Mouse (Mus musculus): ENCODE measurements around the gene Tceal7. TPM values are rescaled to one million over a fixed set of nuclear protein-coding genes. Genes with fewer than 3 reads are reported as not detected.

Gene Tceal7
- polyA plus RNA-seq, 1 experiment from 2014 or later = 1.0 TPM

DNA sequence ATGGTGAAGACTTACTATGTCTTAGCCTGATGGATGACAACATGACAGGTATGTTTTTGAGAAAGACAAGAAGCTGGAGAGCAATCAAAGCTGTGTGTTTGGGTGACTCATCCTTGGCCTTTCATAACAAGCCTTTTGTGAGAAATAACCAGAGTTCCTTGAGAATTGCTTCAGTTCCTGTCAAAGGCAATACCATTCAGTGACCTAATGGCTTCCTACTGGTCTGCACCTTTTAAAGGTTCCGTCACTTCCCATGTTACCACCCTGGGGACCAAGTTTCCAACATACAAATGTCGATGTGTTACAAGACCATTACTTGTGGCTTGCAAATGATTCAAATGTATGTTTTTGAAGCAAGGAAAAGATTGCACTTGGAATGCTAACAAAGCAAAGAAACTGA, 28.6 kb downstream of the Tceal7 start:
- H3K4me3 ChIP-seq (ENCODE audit: low read depth, low read length) = no peak overlapping the region
- no peaks in the 10 kb centered on the region for H3K4me1 ChIP-seq (ENCODE audit: control insufficient read depth, insufficient read depth, low read length)
- 87% methylated on average over 2 of the region's 2 CpGs for WGBS
- DNase-seq (ENCODE audit: low spot score, missing footprints) = no peak
- no peak overlapping the region for H3K4me2 ChIP-seq
- no peak for ATAC-seq (ENCODE audit: low FRiP score)
- H3K9me3 ChIP-seq (ENCODE audit: control insufficient read depth, low read length) = no peaks in the 10 kb centered on the region
- H3K9ac ChIP-seq (ENCODE audit: low read length) = no peak overlapping the region
- peaks cover 3% of the 10 kb centered on the region; the same call in 1 of the 2 replicates for H3K36me3 ChIP-seq (ENCODE audit: control insufficient read depth, insufficient read depth, low read length)
- H3K27me3 ChIP-seq (ENCODE audit: control insufficient read depth, insufficient read depth, low read length) = no peaks in the 10 kb centered on the region
- H3K27ac ChIP-seq (ENCODE audit: low read depth, low read length) = no peak overlapping the region

DNA sequence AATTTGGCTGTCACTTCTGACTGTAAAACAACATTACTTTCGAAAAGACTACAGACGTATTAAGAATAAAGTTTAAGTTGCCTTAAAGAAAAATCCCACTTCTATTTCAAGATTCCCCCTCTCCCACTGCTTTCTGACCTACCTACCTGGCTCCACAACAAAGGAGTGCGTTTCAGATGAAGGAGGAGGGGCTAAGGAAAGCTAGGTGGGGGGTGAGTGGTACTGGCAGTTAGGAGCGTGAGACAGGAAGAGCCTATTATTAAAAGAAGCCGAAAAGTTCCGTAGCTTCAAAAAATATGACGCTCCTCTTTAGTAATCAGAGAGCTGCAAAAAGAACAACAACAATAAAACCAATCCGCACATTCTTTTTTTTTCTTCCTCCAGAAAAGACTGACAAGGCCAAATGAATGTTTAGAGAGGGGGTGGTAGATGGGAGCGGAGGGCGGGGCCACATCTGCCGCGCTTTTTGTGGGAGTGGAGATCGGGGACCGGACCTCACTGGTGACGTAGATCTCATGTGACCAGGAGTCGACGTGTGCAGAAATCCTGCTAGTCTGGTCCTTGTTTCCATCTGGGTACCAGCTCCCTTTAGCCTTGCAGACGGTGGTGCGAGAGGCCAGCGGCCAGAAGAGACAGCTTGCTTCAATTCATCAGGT, 30.1 kb downstream of the Tceal7 start, which contains the start of gene Tceal9:
Gene Tceal9, plus strand, starts transcription at position 506 of the 656 bp plus-strand sequence.
- Histone ChIP-seq H3K4me2 (peak within 1 kb of the TSS; percentile 42), H3K4me1 (ENCODE audit: control insufficient read depth, insufficient read depth, low read length) (no peaks in the 10 kb centered on the region), H3K4me3 (ENCODE audit: low read depth, low read length) (peak within 1 kb of the TSS; percentile 59), H3K9ac (ENCODE audit: low read length) (peak within 1 kb of the TSS; percentile 70), H3K9me3 (ENCODE audit: control insufficient read depth, low read length) (no peaks in the 10 kb centered on the region), H3K27me3 (ENCODE audit: control insufficient read depth, insufficient read depth, low read length) (no peaks in the 10 kb centered on the region; the same call in 1 of the 2 replicates), H3K27ac (ENCODE audit: low read depth, low read length) (peak within 1 kb of the TSS; percentile 44), H3K36me3 (ENCODE audit: control insufficient read depth, insufficient read depth, low read length) (peaks cover 3% of the 10 kb centered on the region; the same call in 1 of the 2 replicates)
- ATAC-seq (ENCODE audit: low FRiP score) (peak; percentile 96), DNase-seq (ENCODE audit: low spot score, missing footprints) (peak; percentile 96)
- 26% methylated on average over 20 of the region's 20 CpGs for WGBS

DNA sequence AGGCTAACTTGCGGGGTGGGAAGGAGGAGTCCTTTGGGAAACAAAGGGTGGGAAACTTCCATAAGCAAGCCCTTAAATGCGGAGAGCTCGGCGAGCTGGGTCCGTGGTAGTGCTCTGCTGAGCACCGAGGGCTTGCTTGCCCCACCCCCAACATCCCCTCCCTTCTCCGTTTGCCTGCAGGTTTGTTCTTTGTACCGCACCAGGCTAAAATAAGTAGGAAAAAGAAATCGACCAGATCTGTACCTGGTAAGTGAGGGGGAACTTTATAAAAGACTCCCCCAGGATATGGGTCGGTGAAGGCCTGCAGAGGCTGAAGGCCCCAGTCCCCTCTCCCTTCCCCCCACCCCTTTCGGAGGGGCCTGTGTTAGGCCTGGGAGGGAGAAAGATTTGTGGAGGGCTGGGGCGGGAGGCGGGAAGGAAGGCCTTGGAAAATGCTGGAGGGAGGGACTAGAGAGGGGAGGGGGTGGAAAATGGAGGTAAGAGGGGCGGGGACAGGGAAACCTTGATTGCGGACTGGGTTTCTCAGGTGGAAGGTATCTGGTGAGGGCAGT, 31.0 kb downstream of the Tceal7 start:
- ATAC-seq (ENCODE audit: low FRiP score) (peak; percentile 76), DNase-seq (ENCODE audit: low spot score, missing footprints) (peak; percentile 87)
- WGBS = 18% methylated on average over 12 of the region's 15 CpGs
- no peaks in the 10 kb centered on the region for H3K9me3 ChIP-seq (ENCODE audit: control insufficient read depth, low read length)
- H3K4me2 ChIP-seq = peak overlapping the region; percentile 42
- peak overlapping the region; percentile 70 for H3K9ac ChIP-seq (ENCODE audit: low read length)
- H3K4me3 ChIP-seq (ENCODE audit: low read depth, low read length) = peak overlapping the region; percentile 59
- peak overlapping the region; percentile 44 for H3K27ac ChIP-seq (ENCODE audit: low read depth, low read length)
- no peaks in the 10 kb centered on the region; the same call in 1 of the 2 replicates for H3K27me3 ChIP-seq (ENCODE audit: control insufficient read depth, insufficient read depth, low read length)
- H3K4me1 ChIP-seq (ENCODE audit: control insufficient read depth, insufficient read depth, low read length) = no peaks in the 10 kb centered on the region
- H3K36me3 ChIP-seq (ENCODE audit: control insufficient read depth, insufficient read depth, low read length) = peaks cover 3% of the 10 kb centered on the region; the same call in 1 of the 2 replicates

DNA sequence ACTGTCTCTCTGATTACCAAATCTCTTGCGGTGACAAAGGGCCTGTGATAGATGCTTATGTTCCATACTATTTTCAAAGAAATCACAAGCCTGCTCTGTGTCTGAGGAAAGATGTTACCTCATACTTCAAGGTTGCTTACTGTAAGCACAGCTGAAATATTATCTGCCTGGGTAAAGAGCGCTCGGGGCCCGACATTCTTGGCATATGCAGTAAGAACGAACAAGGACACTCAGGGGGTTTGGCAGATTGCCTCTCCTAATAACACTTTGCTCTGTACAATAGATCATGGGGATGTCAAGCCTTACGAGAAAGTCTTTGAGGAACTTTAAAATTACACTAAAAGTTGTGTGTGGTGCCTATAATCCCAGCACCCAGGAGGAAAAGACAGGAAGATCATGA, 34.2 kb downstream of the Tceal7 start:
- WGBS = 90% methylated on average over 6 of the region's 6 CpGs
- no peak for DNase-seq (ENCODE audit: low spot score, missing footprints)

DNA sequence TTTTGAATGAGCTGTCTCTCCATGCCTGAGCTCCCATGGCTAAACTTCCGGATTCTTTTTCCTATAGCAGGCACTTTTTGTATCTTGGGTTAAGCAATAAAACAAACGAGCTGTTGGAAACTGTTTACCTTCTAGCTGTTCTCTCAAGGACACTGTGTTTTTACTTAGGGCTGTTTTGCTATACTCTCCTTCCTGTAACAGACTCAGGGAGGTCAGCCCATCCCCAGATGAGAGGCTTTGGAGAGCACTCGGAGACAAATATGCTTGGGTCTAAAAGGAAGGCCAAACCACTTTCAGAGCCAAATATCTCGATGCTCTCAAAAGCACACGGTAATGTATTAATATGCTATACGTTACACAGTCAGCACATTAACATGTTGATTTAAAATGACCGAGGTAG, 35.1 kb downstream of the Tceal7 start:
- Histone ChIP-seq H3K4me1 (ENCODE audit: control insufficient read depth, insufficient read depth, low read length) (no peaks in the 10 kb centered on the region), H3K27me3 (ENCODE audit: control insufficient read depth, insufficient read depth, low read length) (no peaks in the 10 kb centered on the region; the same call in 1 of the 2 replicates), H3K9ac (ENCODE audit: low read length) (no peak overlapping the region), H3K27ac (ENCODE audit: low read depth, low read length) (no peak overlapping the region), H3K4me3 (ENCODE audit: low read depth, low read length) (no peak overlapping the region), H3K9me3 (ENCODE audit: control insufficient read depth, low read length) (no peaks in the 10 kb centered on the region), H3K4me2 (no peak overlapping the region), H3K36me3 (ENCODE audit: control insufficient read depth, insufficient read depth, low read length) (peaks cover 3% of the 10 kb centered on the region; the same call in 1 of the 2 replicates)
- ATAC-seq (ENCODE audit: low FRiP score) (no peak), DNase-seq (ENCODE audit: low spot score, missing footprints) (no peak)
- 87% methylated on average over 7 of the region's 7 CpGs for WGBS

More for the DNA sequence above, 34.2 kb downstream of the Tceal7 start:
- ATAC-seq (ENCODE audit: low FRiP score) = no peak
- no peak overlapping the region for H3K27ac ChIP-seq (ENCODE audit: low read depth, low read length)
- H3K4me1 ChIP-seq (ENCODE audit: control insufficient read depth, insufficient read depth, low read length) = no peaks in the 10 kb centered on the region
- no peak overlapping the region for H3K9ac ChIP-seq (ENCODE audit: low read length)
- no peak overlapping the region for H3K4me2 ChIP-seq
- H3K36me3 ChIP-seq (ENCODE audit: control insufficient read depth, insufficient read depth, low read length) = peaks cover 3% of the 10 kb centered on the region; the same call in 1 of the 2 replicates
- H3K27me3 ChIP-seq (ENCODE audit: control insufficient read depth, insufficient read depth, low read length) = no peaks in the 10 kb centered on the region; the same call in 1 of the 2 replicates
- H3K9me3 ChIP-seq (ENCODE audit: control insufficient read depth, low read length) = no peaks in the 10 kb centered on the region
- no peak overlapping the region for H3K4me3 ChIP-seq (ENCODE audit: low read depth, low read length)

DNA sequence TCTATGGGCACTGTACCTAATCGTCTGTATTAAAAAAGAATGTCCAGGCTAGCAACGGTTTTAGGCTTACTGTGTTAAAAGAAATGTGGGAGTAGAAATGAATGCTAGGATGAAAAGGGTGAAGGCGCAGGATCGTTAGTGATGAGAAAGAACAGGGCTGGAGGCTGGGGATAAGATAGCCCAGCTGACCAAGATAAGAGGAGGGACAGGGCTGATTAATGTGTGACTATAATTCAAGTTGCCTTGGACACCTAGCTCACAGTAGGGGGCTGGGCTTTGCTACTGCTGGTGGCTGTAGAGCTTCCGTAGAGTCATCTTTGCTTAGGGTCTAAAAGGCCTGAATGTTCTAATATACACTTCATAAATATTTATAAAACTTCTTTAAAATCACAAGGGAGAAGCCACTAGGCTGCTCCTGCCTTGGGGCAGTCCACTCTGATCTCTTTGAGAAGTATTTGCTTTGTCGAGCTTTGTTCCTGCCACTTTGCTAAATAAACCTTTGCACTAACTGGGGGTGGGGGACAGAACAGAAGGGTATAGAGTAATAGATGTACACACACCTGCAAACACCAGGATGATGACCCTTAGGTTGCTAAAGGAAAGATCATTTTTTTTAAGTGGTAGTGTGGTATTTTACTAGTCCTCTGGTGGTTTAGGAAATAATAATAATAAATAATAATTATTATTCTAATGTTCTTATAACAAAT, 37.6 kb downstream of the Tceal7 start:
- H3K4me1 ChIP-seq (ENCODE audit: control insufficient read depth, insufficient read depth, low read length) = no peaks in the 10 kb centered on the region
- no peak overlapping the region for H3K4me3 ChIP-seq (ENCODE audit: low read depth, low read length)
- H3K36me3 ChIP-seq (ENCODE audit: control insufficient read depth, insufficient read depth, low read length) = peaks cover 3% of the 10 kb centered on the region; the same call in 1 of the 2 replicates
- no peaks in the 10 kb centered on the region; the same call in 1 of the 2 replicates for H3K27me3 ChIP-seq (ENCODE audit: control insufficient read depth, insufficient read depth, low read length)
- no peak overlapping the region for H3K27ac ChIP-seq (ENCODE audit: low read depth, low read length)
- H3K4me2 ChIP-seq = no peak overlapping the region
- no peak overlapping the region for H3K9ac ChIP-seq (ENCODE audit: low read length)
- ATAC-seq (ENCODE audit: low FRiP score) (peak; percentile 46; the same call in 1 of the 2 replicates), DNase-seq (ENCODE audit: low spot score, missing footprints) (no peak)
- no peaks in the 10 kb centered on the region for H3K9me3 ChIP-seq (ENCODE audit: control insufficient read depth, low read length)
- WGBS = 67% methylated on average over 6 of the region's 6 CpGs

DNA sequence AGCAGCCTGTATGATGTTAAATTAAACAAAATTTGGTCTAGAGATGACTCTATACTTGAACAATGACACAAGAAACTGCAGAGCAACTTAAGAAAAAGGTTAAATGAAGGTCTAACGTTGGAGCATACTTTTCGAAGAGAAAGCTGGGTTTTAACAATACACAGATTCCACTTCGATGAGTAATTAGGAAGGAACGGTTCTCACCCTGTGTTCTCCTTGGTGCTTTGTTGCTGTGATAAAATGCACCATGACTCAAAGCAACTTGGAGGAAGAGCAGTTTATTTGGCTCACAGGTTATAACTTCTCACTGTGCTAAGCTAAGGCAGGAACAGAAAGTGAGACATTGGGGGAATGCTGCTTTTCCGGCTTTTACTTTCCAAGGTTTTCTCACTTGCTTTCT, 53.1 kb downstream of the Tceal7 start:
- Histone ChIP-seq H3K27ac (ENCODE audit: low read depth, low read length) (no peak overlapping the region), H3K9ac (ENCODE audit: low read length) (no peak overlapping the region), H3K36me3 (ENCODE audit: control insufficient read depth, insufficient read depth, low read length) (no peaks in the 10 kb centered on the region), H3K4me2 (no peak overlapping the region), H3K27me3 (ENCODE audit: control insufficient read depth, insufficient read depth, low read length) (no peaks in the 10 kb centered on the region), H3K4me3 (ENCODE audit: low read depth, low read length) (no peak overlapping the region), H3K9me3 (ENCODE audit: control insufficient read depth, low read length) (no peaks in the 10 kb centered on the region), H3K4me1 (ENCODE audit: control insufficient read depth, insufficient read depth, low read length) (peaks cover 2% of the 10 kb centered on the region; the same call in 1 of the 2 replicates)
- DNase-seq (ENCODE audit: low spot score, missing footprints) (no peak), ATAC-seq (ENCODE audit: low FRiP score) (no peak)
- 86% methylated on average over 5 of the region's 5 CpGs for WGBS

DNA sequence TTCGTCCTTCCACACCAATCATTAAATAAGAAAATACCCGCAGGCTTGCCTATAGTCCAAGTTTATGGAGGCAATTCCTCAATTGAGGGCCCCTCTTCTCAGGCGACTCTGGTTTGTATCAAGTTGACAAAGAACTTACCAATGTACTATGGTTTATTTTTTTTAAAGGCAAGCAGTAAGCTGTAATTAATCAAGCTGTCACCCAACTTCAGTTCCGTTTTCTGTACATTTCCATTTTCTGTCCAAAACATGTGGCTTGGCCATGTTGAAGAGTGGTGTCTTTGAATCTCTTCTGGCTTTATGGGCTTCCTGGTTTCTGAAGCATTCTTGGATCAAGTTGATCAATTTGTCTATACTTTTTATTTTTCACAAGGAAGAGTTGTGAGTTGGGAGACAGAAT, 53.6 kb downstream of the Tceal7 start:
- no peak for DNase-seq (ENCODE audit: low spot score, missing footprints)
- H3K36me3 ChIP-seq (ENCODE audit: control insufficient read depth, insufficient read depth, low read length) = no peaks in the 10 kb centered on the region
- no peaks in the 10 kb centered on the region for H3K9me3 ChIP-seq (ENCODE audit: control insufficient read depth, low read length)
- no peak overlapping the region for H3K4me3 ChIP-seq (ENCODE audit: low read depth, low read length)
- no peaks in the 10 kb centered on the region for H3K27me3 ChIP-seq (ENCODE audit: control insufficient read depth, insufficient read depth, low read length)
- WGBS = 83% methylated on average over 4 of the region's 4 CpGs
- no peak for ATAC-seq (ENCODE audit: low FRiP score)
- H3K9ac ChIP-seq (ENCODE audit: low read length) = no peak overlapping the region
- H3K4me2 ChIP-seq = no peak overlapping the region
- no peak overlapping the region for H3K27ac ChIP-seq (ENCODE audit: low read depth, low read length)
- peaks cover 2% of the 10 kb centered on the region; the same call in 1 of the 2 replicates for H3K4me1 ChIP-seq (ENCODE audit: control insufficient read depth, insufficient read depth, low read length)

All from midbrain, embryonic 11.5 days (tissue).